Mouse (Mus musculus) heart, adult 2 months (tissue): Measurements from ENCODE around the gene Tcte2. TPM values are rescaled to one million over a fixed set of nuclear protein-coding genes. Genes with fewer than 3 reads are reported as not detected.

Source experiments
- DNase-seq, 2 experiments: peaks; one replicate each; pipeline ENCODE4 v3.0.0; 2021
- H3K27ac ChIP-seq: fragments of 200-600 bp; 2 replicates; pipeline ENCODE4 v1.8.1; 2022
- H3K27me3 ChIP-seq: fragments of 200-500 bp; 2 replicates; pipeline ENCODE4 v1.6.1; 2012; ENCODE audit warnings: mild to moderate bottlenecking, low read length, inconsistent platforms, mixed read lengths; ENCODE audit not compliant: control insufficient read depth, insufficient read depth
- H3K36me3 ChIP-seq: fragments of 200-500 bp; 2 replicates; pipeline ENCODE4 v1.6.1; 2012; ENCODE audit warnings: low read length, inconsistent platforms; ENCODE audit not compliant: control insufficient read depth, insufficient read depth
- H3K4me1 ChIP-seq: fragments of 200-500 bp; 2 replicates; pipeline ENCODE4 v1.6.1; 2011; ENCODE audit warnings: low read length; ENCODE audit not compliant: control insufficient read depth, insufficient read depth
- H3K4me3 ChIP-seq: fragments of 200-600 bp; 2 replicates; pipeline ENCODE4 v1.8.1; 2022
- H3K79me2 ChIP-seq: fragments of 200-500 bp; replicated peaks from 2 replicates; pipeline ENCODE4 v1.6.1; 2012; ENCODE audit warnings: mild to moderate bottlenecking, inconsistent platforms, low read length, moderate library complexity, mixed read lengths; ENCODE audit not compliant: control insufficient read depth, insufficient read depth
- H3K9ac ChIP-seq: fragments of 200-500 bp; 2 replicates; pipeline ENCODE4 v1.6.1; 2012; ENCODE audit warnings: low read depth, mild to moderate bottlenecking, control low read depth, inconsistent platforms, low read length, mixed read lengths
- CTCF ChIP-seq: fragments of 200-600 bp; IDR thresholded peaks from 2 replicates; pipeline ENCODE4 v1.8.1; 2022; ENCODE audit warnings: antibody characterized with exemption, mild to moderate bottlenecking, moderate library complexity
- EP300 ChIP-seq: fragments of 200-500 bp; IDR thresholded peaks from 2 replicates; pipeline ENCODE4 v1.6.1; 2011; ENCODE audit warnings: low read depth, low read length, control low read depth; ENCODE audit not compliant: insufficient read depth
- POLR2A ChIP-seq: fragments of 200-500 bp; IDR thresholded peaks from 2 replicates; pipeline ENCODE4 v1.6.1; 2011; ENCODE audit warnings: mild to moderate bottlenecking, low read depth, low read length, control low read depth; ENCODE audit not compliant: insufficient read depth
- WGBS: fragments of 180-500 bp; shearing (Covaris S2); methylation state at CpG from one replicate; pipeline ENCODE4 v1.1.7; 2018; 5-methylcytosine and 5-hydroxymethylcytosine counted together
- intact Hi-C: fragments of 180-260 bp; cut with DNase I; formaldehyde crosslinking; loops from one replicate; pipeline ENCODE4 v1.15.1; 2025
- polyA plus RNA-seq: library from polyadenylated mRNA; depleted of rRNA; stranded (reverse); fragments of >200 nt; gene quantifications from 2 replicates; pipeline ENCODE4 v1.2.3, GENCODE M21; 2012
- total RNA-seq, 2 experiments: library from RNA; stranded (reverse); gene quantifications; 2 replicates each; pipeline ENCODE4 v1.2.3; 2021

The Tcte2 gene
- total and polyA plus RNA-seq, 3 experiments, result 2.5 to 6.3 (median 3.8) TPM

DNA sequence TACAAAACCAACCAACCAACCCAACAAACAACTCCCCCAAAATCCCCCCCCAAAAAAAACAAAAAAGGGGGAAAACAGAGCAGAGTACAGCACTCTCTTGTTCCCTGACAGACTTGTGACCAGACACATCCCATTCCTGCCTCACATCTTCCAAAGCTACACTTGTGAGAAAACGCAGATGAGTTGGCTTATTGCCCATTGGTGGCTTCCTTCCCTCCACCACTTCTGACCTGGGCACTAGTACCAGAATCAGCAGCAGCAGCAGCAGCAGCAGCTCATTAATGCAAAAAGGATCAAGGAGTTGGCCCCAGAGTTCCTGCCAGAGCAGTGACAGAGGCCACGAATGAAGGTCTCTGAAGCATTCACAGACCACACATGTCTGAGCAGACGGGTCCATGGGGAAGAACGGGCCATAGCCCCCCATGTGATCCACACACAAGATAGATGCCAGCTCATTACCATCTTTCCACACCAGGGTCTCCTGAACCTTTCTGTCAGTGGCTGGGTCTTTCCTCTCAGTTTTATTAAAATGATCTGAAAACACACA, 36.5 kb downstream of the Tcte2 start:
- Histone ChIP-seq H3K27me3 (no peaks in the 10 kb centered on the region), H3K4me3 (no peak overlapping the region), H3K4me1 (no peaks in the 10 kb centered on the region), H3K79me2 (no peaks in the 10 kb centered on the region), H3K27ac (no peak overlapping the region), H3K36me3 (no peaks in the 10 kb centered on the region), H3K9ac (no peak overlapping the region)
- intact Hi-C loops, result no loop called here
- no peak for TF ChIP-seq CTCF
- WGBS, result 41% methylated on average over 4 of the region's 4 CpGs
- DNase-seq, result no peak

DNA sequence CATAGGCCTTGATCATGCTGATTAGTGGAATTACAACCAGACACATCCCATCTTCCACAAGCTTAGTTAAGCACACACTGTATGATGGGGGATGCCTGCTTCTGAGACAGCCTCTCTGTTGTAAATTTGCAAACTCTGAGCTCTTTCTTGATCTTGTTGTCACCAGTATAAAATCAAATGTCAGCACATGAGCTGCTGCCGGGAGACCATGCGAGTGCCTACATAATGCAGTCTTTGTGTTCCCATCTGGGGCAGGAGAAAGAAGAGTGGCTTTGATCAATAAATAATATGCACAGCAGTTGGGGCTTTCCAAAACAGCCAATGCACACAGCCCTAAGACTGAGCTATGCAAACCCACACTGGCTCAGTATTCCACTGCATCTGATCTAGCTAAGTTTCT, 39.2 kb downstream of the Tcte2 start:
- no peaks in the 10 kb centered on the region for H3K79me2 ChIP-seq
- H3K27me3 ChIP-seq, result no peaks in the 10 kb centered on the region
- no peaks in the 10 kb centered on the region for H3K4me1 ChIP-seq
- DNase-seq, result no peak
- H3K9ac ChIP-seq, result no peak overlapping the region
- no peak for TF ChIP-seq EP300
- no peak for TF ChIP-seq POLR2A
- TF ChIP-seq CTCF, result no peak
- no peak overlapping the region for H3K27ac ChIP-seq
- WGBS, result 86% methylated on average over 2 of the region's 2 CpGs
- intact Hi-C loops, result no loop called here
- no peak overlapping the region for H3K4me3 ChIP-seq
- no peaks in the 10 kb centered on the region for H3K36me3 ChIP-seq

DNA sequence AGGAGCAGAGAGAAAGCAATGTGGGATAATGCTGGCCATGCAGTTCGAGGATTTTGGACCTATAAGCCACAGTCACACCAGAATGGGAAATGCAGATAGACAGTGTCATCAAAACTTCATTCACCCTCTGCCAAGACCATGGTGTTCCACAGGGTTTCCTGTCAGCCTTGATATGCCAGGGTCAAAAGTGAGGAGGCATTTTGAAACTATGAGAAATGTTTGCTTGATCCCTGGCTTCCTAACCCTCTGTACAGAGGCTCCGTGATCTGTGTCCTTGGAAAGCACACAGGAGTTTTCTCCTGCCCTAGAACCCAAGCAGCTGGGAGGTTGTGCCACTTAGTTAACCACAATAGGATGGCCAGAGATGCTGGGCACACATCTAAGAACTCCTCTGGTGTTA, 40.3 kb downstream of the Tcte2 start:
- H3K27me3 ChIP-seq, result no peaks in the 10 kb centered on the region
- WGBS, result 74% methylated on average over 2 of the region's 2 CpGs
- no peaks in the 10 kb centered on the region for H3K4me1 ChIP-seq
- no peak for TF ChIP-seq EP300
- TF ChIP-seq POLR2A, result no peak
- no peak for TF ChIP-seq CTCF
- H3K36me3 ChIP-seq, result no peaks in the 10 kb centered on the region
- no peaks in the 10 kb centered on the region for H3K79me2 ChIP-seq
- H3K27ac ChIP-seq, result no peak overlapping the region
- H3K9ac ChIP-seq, result no peak overlapping the region
- no peak for DNase-seq
- intact Hi-C loops, result no loop called here
- H3K4me3 ChIP-seq, result no peak overlapping the region

DNA sequence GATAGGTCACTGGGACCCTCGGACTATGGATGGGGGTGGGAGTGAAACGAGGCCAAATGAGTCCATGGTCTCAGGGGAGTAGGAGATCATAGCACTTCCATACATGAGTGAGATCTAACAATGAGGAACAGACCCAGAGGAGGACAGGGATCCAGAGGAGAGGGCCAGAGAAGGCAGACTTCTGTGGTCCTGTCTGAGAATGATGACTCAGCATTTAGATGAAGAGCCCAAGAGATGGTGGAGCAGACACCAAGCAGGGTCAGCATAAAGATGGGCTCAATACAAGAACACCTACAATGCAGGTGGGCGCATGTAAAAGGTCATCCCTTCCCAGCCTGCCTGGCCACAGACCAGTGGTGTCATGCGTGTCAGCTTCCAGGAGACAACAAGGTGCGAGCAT, 41.4 kb downstream of the Tcte2 start:
- DNase-seq, result no peak
- TF ChIP-seq POLR2A (no peak), CTCF (no peak), EP300 (no peak)
- Histone ChIP-seq H3K4me1 (no peaks in the 10 kb centered on the region), H3K27ac (no peak overlapping the region), H3K27me3 (no peaks in the 10 kb centered on the region), H3K9ac (no peak overlapping the region), H3K79me2 (no peaks in the 10 kb centered on the region), H3K4me3 (no peak overlapping the region), H3K36me3 (no peaks in the 10 kb centered on the region)
- intact Hi-C loops, result no loop called here
- 93% methylated on average over 5 of the region's 5 CpGs for WGBS

DNA sequence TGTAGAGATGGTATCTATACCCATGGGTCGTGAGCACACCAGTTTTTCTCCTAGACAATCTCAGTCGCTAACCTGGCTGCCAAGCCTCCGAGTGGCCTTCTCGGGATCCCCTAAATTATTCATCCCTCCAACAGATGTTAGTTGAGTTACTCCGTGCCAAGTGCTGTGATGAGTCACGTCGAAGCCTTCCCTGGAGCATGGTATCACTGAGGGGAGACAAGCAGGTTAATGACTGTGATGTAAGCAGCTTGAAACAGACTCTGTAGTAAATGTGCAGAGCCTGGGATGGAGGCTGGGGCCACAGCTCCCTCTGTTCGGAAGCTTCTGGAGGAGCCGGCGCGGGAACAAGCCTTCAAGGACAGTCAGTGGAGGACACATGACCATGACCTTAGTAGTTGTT, 44.2 kb downstream of the Tcte2 start:
- TF ChIP-seq CTCF (no peak), POLR2A (no peak), EP300 (no peak)
- 76% methylated on average over 11 of the region's 11 CpGs for WGBS
- Histone ChIP-seq H3K36me3 (no peaks in the 10 kb centered on the region), H3K27me3 (no peaks in the 10 kb centered on the region), H3K79me2 (no peaks in the 10 kb centered on the region), H3K4me1 (no peaks in the 10 kb centered on the region), H3K27ac (no peak overlapping the region), H3K4me3 (no peak overlapping the region), H3K9ac (no peak overlapping the region)
- intact Hi-C loops, result no loop called here
- DNase-seq, result no peak

DNA sequence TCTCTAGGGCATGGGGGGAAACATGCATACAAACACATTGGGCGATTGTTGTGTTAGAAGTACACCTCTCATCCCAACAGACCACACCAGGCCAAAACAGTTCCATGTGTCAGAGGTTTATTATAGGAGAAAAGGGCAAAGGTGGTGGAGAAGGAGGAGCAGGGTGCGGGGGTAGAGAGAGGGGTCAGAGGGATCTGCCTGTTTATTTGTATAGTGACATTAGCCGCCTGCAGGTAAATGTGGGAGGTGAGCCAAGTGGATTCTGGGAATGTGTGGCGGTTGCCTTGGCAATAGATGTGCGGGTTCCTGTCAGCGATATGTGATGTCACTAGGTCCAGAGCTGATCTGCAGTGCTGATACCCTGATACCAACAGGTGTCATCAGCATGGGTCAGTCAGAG, 45.3 kb downstream of the Tcte2 start:
- intact Hi-C loops, result no loop called here
- no peak for TF ChIP-seq POLR2A
- no peak for TF ChIP-seq CTCF
- no peak overlapping the region for H3K27ac ChIP-seq
- no peaks in the 10 kb centered on the region for H3K79me2 ChIP-seq
- no peak for DNase-seq
- no peak overlapping the region for H3K4me3 ChIP-seq
- WGBS, result 95% methylated on average over 6 of the region's 6 CpGs
- no peak overlapping the region for H3K9ac ChIP-seq
- no peaks in the 10 kb centered on the region for H3K36me3 ChIP-seq
- no peaks in the 10 kb centered on the region for H3K4me1 ChIP-seq
- no peaks in the 10 kb centered on the region for H3K27me3 ChIP-seq
